Mouse (Mus musculus): ENCODE measurements around the gene Dnm3. TPM values are rescaled to one million over a fixed set of nuclear protein-coding genes. Genes with fewer than 3 reads are reported as not detected.

Gene Dnm3
- polyA plus RNA-seq, 1 experiment from 2014 or later, result 1.6 TPM

- Histone ChIP-seq H3K27me3 (ENCODE audit: control insufficient read depth, insufficient read depth, low read length) (no peaks in the 10 kb centered on the region), H3K9ac (ENCODE audit: low read length) (no peak overlapping the region), H3K36me3 (ENCODE audit: control insufficient read depth, insufficient read depth, low read length) (no peaks in the 10 kb centered on the region), H3K9me3 (ENCODE audit: control insufficient read depth, low read length) (no peaks in the 10 kb centered on the region), H3K4me1 (ENCODE audit: control insufficient read depth in 2 of 2, insufficient read depth in 2 of 2, low read length in 2 of 2) (peaks cover 0 to 2% of the 10 kb centered on the region in 2 experiments; a peak in 1 of 4 replicates), H3K27ac (replicated peaks in 1 of 2; ENCODE audit: control insufficient read depth in 1 of 2, insufficient read depth in 1 of 2, low read depth in 2 of 2, low read length in 2 of 2) (no peak overlapping the region), H3K4me2 (ENCODE audit: low read length) (no peak overlapping the region), H3K4me3 (ENCODE audit: control insufficient read depth in 1 of 2, insufficient read depth in 1 of 2, low read depth in 1 of 2, low read length in 2 of 2) (no peak overlapping the region)
- no peak for ATAC-seq (ENCODE audit: insufficient number of reproducible peaks, insufficient read depth, low FRiP score, low read depth)
- WGBS, result 50% methylated on average over 8 of the region's 8 CpGs
Observed at GRCm38 (mm10) chr1:162453578-162453977, 24.3 kb downstream of the Dnm3 start.

GRCm38 (mm10) chr1:162453030-162453429 lies 24.8 kb downstream of the Dnm3 start:
- H3K4me3 ChIP-seq (ENCODE audit: control insufficient read depth in 1 of 2, insufficient read depth in 1 of 2, low read depth in 1 of 2, low read length in 2 of 2), result no peak overlapping the region
- no peak for ATAC-seq (ENCODE audit: insufficient number of reproducible peaks, insufficient read depth, low FRiP score, low read depth)
- 61% methylated on average over 6 of the region's 6 CpGs for WGBS

GRCm38 (mm10) chr1:162449161-162449909 lies 28.5 kb downstream of the Dnm3 start:
- Histone ChIP-seq H3K27me3 (ENCODE audit: control insufficient read depth, insufficient read depth, low read length) (no peaks in the 10 kb centered on the region), H3K9ac (ENCODE audit: low read length) (no peak overlapping the region), H3K4me3 (ENCODE audit: control insufficient read depth in 1 of 2, insufficient read depth in 1 of 2, low read depth in 1 of 2, low read length in 2 of 2) (no peak overlapping the region), H3K27ac (replicated peaks in 1 of 2; ENCODE audit: control insufficient read depth in 1 of 2, insufficient read depth in 1 of 2, low read depth in 2 of 2, low read length in 2 of 2) (no peak overlapping the region), H3K36me3 (ENCODE audit: control insufficient read depth, insufficient read depth, low read length) (no peaks in the 10 kb centered on the region), H3K4me2 (ENCODE audit: low read length) (no peak overlapping the region), H3K9me3 (ENCODE audit: control insufficient read depth, low read length) (no peaks in the 10 kb centered on the region), H3K4me1 (ENCODE audit: control insufficient read depth in 2 of 2, insufficient read depth in 2 of 2, low read length in 2 of 2) (peaks cover 0 to 2% of the 10 kb centered on the region in 2 experiments; a peak in 1 of 4 replicates)
- ATAC-seq (ENCODE audit: insufficient number of reproducible peaks, insufficient read depth, low FRiP score, low read depth), result no peak
- WGBS, result 47% methylated on average over 3 of the region's 3 CpGs

More at GRCm38 (mm10) chr1:162453030-162453429, 24.8 kb downstream of the Dnm3 start:
- Histone ChIP-seq H3K4me2 (ENCODE audit: low read length) (no peak overlapping the region), H3K9ac (ENCODE audit: low read length) (no peak overlapping the region), H3K4me1 (ENCODE audit: control insufficient read depth in 2 of 2, insufficient read depth in 2 of 2, low read length in 2 of 2) (peaks cover 0 to 2% of the 10 kb centered on the region in 2 experiments; a peak in 1 of 4 replicates), H3K27me3 (ENCODE audit: control insufficient read depth, insufficient read depth, low read length) (no peaks in the 10 kb centered on the region), H3K27ac (replicated peaks in 1 of 2; ENCODE audit: control insufficient read depth in 1 of 2, insufficient read depth in 1 of 2, low read depth in 2 of 2, low read length in 2 of 2) (no peak overlapping the region), H3K36me3 (ENCODE audit: control insufficient read depth, insufficient read depth, low read length) (no peaks in the 10 kb centered on the region), H3K9me3 (ENCODE audit: control insufficient read depth, low read length) (no peaks in the 10 kb centered on the region)

- Histone ChIP-seq H3K4me3 (ENCODE audit: control insufficient read depth in 1 of 2, insufficient read depth in 1 of 2, low read depth in 1 of 2, low read length in 2 of 2) (no peak overlapping the region), H3K9ac (ENCODE audit: low read length) (no peak overlapping the region), H3K27ac (replicated peaks in 1 of 2; ENCODE audit: control insufficient read depth in 1 of 2, insufficient read depth in 1 of 2, low read depth in 2 of 2, low read length in 2 of 2) (no peak overlapping the region), H3K27me3 (ENCODE audit: control insufficient read depth, insufficient read depth, low read length) (no peaks in the 10 kb centered on the region), H3K9me3 (ENCODE audit: control insufficient read depth, low read length) (no peaks in the 10 kb centered on the region), H3K4me2 (ENCODE audit: low read length) (no peak overlapping the region), H3K4me1 (ENCODE audit: control insufficient read depth in 2 of 2, insufficient read depth in 2 of 2, low read length in 2 of 2) (no peaks in the 10 kb centered on the region), H3K36me3 (ENCODE audit: control insufficient read depth, insufficient read depth, low read length) (no peaks in the 10 kb centered on the region)
- WGBS, result 40% methylated on average over 8 of the region's 8 CpGs
- no peak for ATAC-seq (ENCODE audit: insufficient number of reproducible peaks, insufficient read depth, low FRiP score, low read depth)
Observed at GRCm38 (mm10) chr1:162444805-162445204, 33.0 kb downstream of the Dnm3 start.

- Histone ChIP-seq H3K4me3 (ENCODE audit: control insufficient read depth in 1 of 2, insufficient read depth in 1 of 2, low read depth in 1 of 2, low read length in 2 of 2) (no peak overlapping the region), H3K4me2 (ENCODE audit: low read length) (no peak overlapping the region), H3K27me3 (ENCODE audit: control insufficient read depth, insufficient read depth, low read length) (no peaks in the 10 kb centered on the region), H3K27ac (replicated peaks in 1 of 2; ENCODE audit: control insufficient read depth in 1 of 2, insufficient read depth in 1 of 2, low read depth in 2 of 2, low read length in 2 of 2) (no peak overlapping the region), H3K4me1 (ENCODE audit: control insufficient read depth in 2 of 2, insufficient read depth in 2 of 2, low read length in 2 of 2) (no peaks in the 10 kb centered on the region), H3K9me3 (ENCODE audit: control insufficient read depth, low read length) (no peaks in the 10 kb centered on the region), H3K36me3 (ENCODE audit: control insufficient read depth, insufficient read depth, low read length) (no peaks in the 10 kb centered on the region), H3K9ac (ENCODE audit: low read length) (no peak overlapping the region)
- ATAC-seq (ENCODE audit: insufficient number of reproducible peaks, insufficient read depth, low FRiP score, low read depth), result no peak
Observed at GRCm38 (mm10) chr1:162439576-162439975, 38.3 kb downstream of the Dnm3 start.

GRCm38 (mm10) chr1:162436672-162437071 lies 41.2 kb downstream of the Dnm3 start:
- Histone ChIP-seq H3K9me3 (ENCODE audit: control insufficient read depth, low read length) (no peaks in the 10 kb centered on the region), H3K4me1 (ENCODE audit: control insufficient read depth in 2 of 2, insufficient read depth in 2 of 2, low read length in 2 of 2) (peaks cover 0 to 2% of the 10 kb centered on the region in 2 experiments; a peak in 1 of 4 replicates), H3K4me3 (ENCODE audit: control insufficient read depth in 1 of 2, insufficient read depth in 1 of 2, low read depth in 1 of 2, low read length in 2 of 2) (no peak overlapping the region), H3K36me3 (ENCODE audit: control insufficient read depth, insufficient read depth, low read length) (no peaks in the 10 kb centered on the region), H3K9ac (ENCODE audit: low read length) (no peak overlapping the region), H3K4me2 (ENCODE audit: low read length) (no peak overlapping the region), H3K27ac (replicated peaks in 1 of 2; ENCODE audit: control insufficient read depth in 1 of 2, insufficient read depth in 1 of 2, low read depth in 2 of 2, low read length in 2 of 2) (no peak overlapping the region), H3K27me3 (ENCODE audit: control insufficient read depth, insufficient read depth, low read length) (no peaks in the 10 kb centered on the region)
- WGBS, result 79% methylated on average over 3 of the region's 3 CpGs
- ATAC-seq (ENCODE audit: insufficient number of reproducible peaks, insufficient read depth, low FRiP score, low read depth), result no peak

- Histone ChIP-seq H3K27me3 (ENCODE audit: control insufficient read depth, insufficient read depth, low read length) (no peaks in the 10 kb centered on the region), H3K36me3 (ENCODE audit: control insufficient read depth, insufficient read depth, low read length) (no peaks in the 10 kb centered on the region), H3K4me1 (ENCODE audit: control insufficient read depth in 2 of 2, insufficient read depth in 2 of 2, low read length in 2 of 2) (peaks cover 0 to 2% of the 10 kb centered on the region in 2 experiments; a peak in 1 of 4 replicates), H3K27ac (replicated peaks in 1 of 2; ENCODE audit: control insufficient read depth in 1 of 2, insufficient read depth in 1 of 2, low read depth in 2 of 2, low read length in 2 of 2) (no peak overlapping the region), H3K9ac (ENCODE audit: low read length) (no peak overlapping the region), H3K4me2 (ENCODE audit: low read length) (no peak overlapping the region), H3K9me3 (ENCODE audit: control insufficient read depth, low read length) (no peaks in the 10 kb centered on the region), H3K4me3 (ENCODE audit: control insufficient read depth in 1 of 2, insufficient read depth in 1 of 2, low read depth in 1 of 2, low read length in 2 of 2) (no peak overlapping the region)
- ATAC-seq (ENCODE audit: insufficient number of reproducible peaks, insufficient read depth, low FRiP score, low read depth), result no peak
- 56% methylated on average over 2 of the region's 2 CpGs for whole genome bisulfite sequencing
Observed at GRCm38 (mm10) chr1:162428904-162429303, 48.9 kb downstream of the Dnm3 start.
